Mouse (Mus musculus): ENCODE measurements around the gene Col13a1.

The Col13a1 gene

GRCm38 (mm10) chr10:61972041-61972440 lies 6.9 kb downstream of the Col13a1 start:
- in situ Hi-C loops (cut with MboI, MseI): loop anchor here (10.0 kb wide), 1 partner anchor 233 kb away; no protein-coding TSS in a partner anchor

- in situ Hi-C loops (cut with MboI, MseI): no loop called here
Measured at GRCm38 (mm10) chr10:61968003-61968553, 10.8 kb downstream of the Col13a1 start.

GRCm38 (mm10) chr10:61967207-61967606 lies 11.7 kb downstream of the Col13a1 start:
- in situ Hi-C loops (cut with MboI, MseI): no loop called here

- in situ Hi-C loops (cut with MboI, MseI): no loop called here
Measured at GRCm38 (mm10) chr10:61965386-61965841, 13.5 kb downstream of the Col13a1 start.

GRCm38 (mm10) chr10:61956718-61957117 lies 22.2 kb downstream of the Col13a1 start:
- in situ Hi-C loops (cut with MboI, MseI): no loop called here

- in situ Hi-C loops (cut with MboI, MseI): no loop called here
Measured at GRCm38 (mm10) chr10:61953916-61954315, 25.0 kb downstream of the Col13a1 start.

- in situ Hi-C loops (cut with MboI, MseI): no loop called here
Measured at GRCm38 (mm10) chr10:61949542-61949941, 29.4 kb downstream of the Col13a1 start.

- in situ Hi-C loops (cut with MboI, MseI): no loop called here
Measured at GRCm38 (mm10) chr10:61944386-61944785, 34.5 kb downstream of the Col13a1 start.

- in situ Hi-C loops (cut with MboI, MseI): no loop called here
Measured at GRCm38 (mm10) chr10:61943480-61943879, 35.4 kb downstream of the Col13a1 start.

- in situ Hi-C loops (cut with MboI, MseI): no loop called here
Measured at GRCm38 (mm10) chr10:61942719-61943118, 36.2 kb downstream of the Col13a1 start.

GRCm38 (mm10) chr10:61936211-61937121 lies 42.4 kb downstream of the Col13a1 start:
- in situ Hi-C loops (cut with MboI, MseI): no loop called here

GRCm38 (mm10) chr10:61931678-61932077 lies 47.2 kb downstream of the Col13a1 start:
- in situ Hi-C loops (cut with MboI, MseI): no loop called here

- in situ Hi-C loops (cut with MboI, MseI): no loop called here
Measured at GRCm38 (mm10) chr10:61929901-61930300, 49.0 kb downstream of the Col13a1 start.

- in situ Hi-C loops (cut with MboI, MseI): no loop called here
Measured at GRCm38 (mm10) chr10:61928725-61929651, 49.9 kb downstream of the Col13a1 start.

GRCm38 (mm10) chr10:61925691-61926090 lies 53.2 kb downstream of the Col13a1 start:
- in situ Hi-C loops (cut with MboI, MseI): no loop called here

GRCm38 (mm10) chr10:61920655-61921365 lies 58.1 kb downstream of the Col13a1 start:
- in situ Hi-C loops (cut with MboI, MseI): no loop called here

- in situ Hi-C loops (cut with MboI, MseI): no loop called here
Measured at GRCm38 (mm10) chr10:61919924-61920654, 58.8 kb downstream of the Col13a1 start.

- in situ Hi-C loops (cut with MboI, MseI): no loop called here
Measured at GRCm38 (mm10) chr10:61919496-61919895, 59.4 kb downstream of the Col13a1 start.

GRCm38 (mm10) chr10:61917066-61917465 lies 61.8 kb downstream of the Col13a1 start:
- in situ Hi-C loops (cut with MboI, MseI): no loop called here

- in situ Hi-C loops (cut with MboI, MseI): no loop called here
Measured at GRCm38 (mm10) chr10:61911770-61912169, 67.1 kb downstream of the Col13a1 start.

Measured in T-helper 2 cell (primary cell).